Mouse (Mus musculus) stomach, adult 2 months (tissue): ENCODE data around the gene Uba2. TPM values are rescaled to one million over a fixed set of nuclear protein-coding genes. Genes with fewer than 3 reads are reported as not detected.

Experiments
- polyA plus RNA-seq: library from polyadenylated mRNA; depleted of rRNA; stranded (reverse); fragments of >200 nt; gene quantifications from 2 replicates; pipeline ENCODE4 v1.2.3, GENCODE M21; 2012; rRNA removed

Uba2 gene
- 8.5 and 11.1 TPM in 2 replicates for polyA plus RNA-seq

GRCm38 (mm10) chr7:34169454-34169853, at the start of gene Uba2:
Gene Uba2 (minus strand): TSS chr7:34169599.

DNA sequence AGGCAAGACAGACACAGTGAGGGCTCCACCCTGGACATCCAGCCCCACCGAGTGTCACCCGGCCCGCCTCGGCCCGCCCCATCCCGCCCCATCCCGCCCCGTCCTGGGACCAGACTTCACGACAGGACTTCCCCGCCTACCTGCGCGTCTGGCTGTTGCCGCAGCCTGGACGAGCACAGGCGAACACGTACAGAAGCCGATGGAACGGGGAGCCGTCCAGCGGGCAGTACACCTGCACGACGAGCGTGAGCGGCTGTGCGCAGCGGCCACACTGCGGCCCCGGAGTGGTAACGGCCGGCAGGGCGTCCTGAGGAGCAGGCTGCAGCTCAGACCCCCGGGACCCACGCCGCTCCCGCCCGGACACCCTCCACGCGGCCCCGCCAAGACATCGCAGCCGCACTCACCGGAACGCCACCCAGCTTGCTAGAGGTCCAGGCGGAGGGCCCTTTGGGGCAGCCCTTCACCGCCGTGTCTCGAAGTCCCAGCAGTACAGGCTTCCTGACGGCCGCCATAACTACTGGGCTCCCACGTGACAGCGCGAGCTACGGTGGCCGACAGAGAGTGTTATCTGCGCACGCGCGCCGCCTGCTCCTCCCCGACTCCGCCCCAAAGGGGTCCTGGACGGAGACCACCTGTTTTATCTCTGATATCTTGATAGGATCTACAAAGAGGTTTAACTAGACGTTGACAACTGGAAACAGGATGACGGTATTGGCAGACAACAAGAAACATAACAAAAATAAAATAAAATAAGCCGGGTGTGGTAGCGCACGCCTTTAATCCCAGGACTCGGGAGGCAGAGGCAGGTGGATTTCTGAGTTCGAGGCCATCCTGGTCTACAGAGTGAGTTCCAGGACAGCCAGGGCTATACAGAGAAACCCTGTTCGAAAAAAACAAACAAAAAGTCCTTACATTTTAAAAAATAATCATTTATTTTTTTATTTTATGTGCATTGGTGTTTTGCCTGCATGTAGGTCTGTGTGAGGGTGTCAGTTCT, 27.0 kb upstream of the Uba2 start, which contains the start of gene Pdcd2l:
Gene Pdcd2l, minus strand, starts transcription at position 530 of the 997 bp plus-strand sequence.

GRCm38 (mm10) chr7:34133117-34133762, 36.2 kb downstream of the Uba2 start, which contains the start of gene Wtip:
Gene Wtip (minus strand): TSS chr7:34133268.

GRCm38 (mm10) chr7:34094911-34095481, 74.4 kb downstream of the Uba2 start, which contains the start of gene Scgb1b30:
Gene Scgb1b30 (plus strand): TSS chr7:34095431.

Other genes with a start within 250 kb of the Uba2 start
- gene Scgb2b26, start 224.6 kb downstream of the Uba2 start, polyA plus RNA-seq: not detected in 2 replicates
- not detected in 2 replicates for gene Scgb2b27, start 155.7 kb downstream of the Uba2 start, polyA plus RNA-seq
- gene Scgb1b27, start 148.1 kb downstream of the Uba2 start, polyA plus RNA-seq: not detected in 2 replicates
- not detected in 2 replicates for gene Scgb1b30, start 74.2 kb downstream of the Uba2 start, polyA plus RNA-seq
- 22.0 and 45.2 TPM in 2 replicates for gene Wtip, start 36.3 kb downstream of the Uba2 start, polyA plus RNA-seq
- gene Pdcd2l, start 27.1 kb upstream of the Uba2 start, polyA plus RNA-seq: 9.4 and 14.3 TPM in 2 replicates
- gene Gpi1, start 60.7 kb upstream of the Uba2 start, polyA plus RNA-seq: 298 and 321 TPM in 2 replicates
- not detected in 2 replicates for gene Gm6096, start 81.4 kb upstream of the Uba2 start, polyA plus RNA-seq
- 9.7 and 10.4 TPM in 2 replicates for gene 4931406P16Rik, start 144.0 kb upstream of the Uba2 start, polyA plus RNA-seq
- gene Lsm14a, start 223.7 kb upstream of the Uba2 start, polyA plus RNA-seq: 10.1 and 11.5 TPM in 2 replicates